Mouse (Mus musculus) midbrain, embryonic 12.5 days (tissue): ENCODE results near the gene Frmd4a. TPM values are rescaled to one million over a fixed set of nuclear protein-coding genes. Genes with fewer than 3 reads are reported as not detected.

ENCODE experiments used
- ATAC-seq: fragments of 200-750 bp; cut with Nextera tagmentation; 2 replicates; pipeline ENCODE4 v1.8.0; 2017; ENCODE audit warnings: low read depth, moderate TSS enrichment, moderate library complexity; ENCODE audit not compliant: low FRiP score
- H3K27ac ChIP-seq: fragments of 300-500 bp; sonication (generic); replicated peaks from 2 replicates; pipeline ENCODE4 v1.5.1; 2016; ENCODE audit warnings: mild to moderate bottlenecking
- H3K27me3 ChIP-seq: fragments of 300-500 bp; sonication (generic); 2 replicates; pipeline ENCODE4 v1.6.1; 2016; ENCODE audit warnings: mild to moderate bottlenecking
- H3K36me3 ChIP-seq: fragments of 300-500 bp; sonication (generic); 2 replicates; pipeline ENCODE4 v1.6.1; 2016
- H3K4me1 ChIP-seq: fragments of 300-500 bp; sonication (generic); 2 replicates; pipeline ENCODE4 v1.6.1; 2016
- H3K4me2 ChIP-seq: fragments of 300-500 bp; sonication (generic); replicated peaks from 2 replicates; pipeline ENCODE4 v1.6.1; 2016; ENCODE audit warnings: mild to moderate bottlenecking, moderate library complexity
- H3K4me3 ChIP-seq: fragments of 300-500 bp; sonication (generic); 2 replicates; pipeline ENCODE4 v1.5.1; 2016; ENCODE audit warnings: mild to moderate bottlenecking
- H3K9ac ChIP-seq: fragments of 300-500 bp; sonication (generic); replicated peaks from 2 replicates; pipeline ENCODE4 v1.6.1; 2016; ENCODE audit warnings: mild to moderate bottlenecking, moderate library complexity
- H3K9me3 ChIP-seq: fragments of 300-500 bp; sonication (generic); 2 replicates; pipeline ENCODE4 v1.6.1; 2016; ENCODE audit warnings: mild to moderate bottlenecking
- WGBS: fragments of 180-500 bp; shearing (Covaris S2); methylation state at CpG from one replicate; pipeline ENCODE4 v1.1.7; 2016; 5-methylcytosine and 5-hydroxymethylcytosine counted together
- polyA plus RNA-seq: library from polyadenylated mRNA; unstranded; fragments of >200 nt; fragmentation: Nextera tagmentation; extraction: Ambion mirVana; gene quantifications from 2 replicates; pipeline ENCODE4 v1.2.1, GENCODE M21; 2016

Frmd4a gene
- polyA plus RNA-seq, 1 experiment from 2014 or later, result 56.3 TPM

DNA sequence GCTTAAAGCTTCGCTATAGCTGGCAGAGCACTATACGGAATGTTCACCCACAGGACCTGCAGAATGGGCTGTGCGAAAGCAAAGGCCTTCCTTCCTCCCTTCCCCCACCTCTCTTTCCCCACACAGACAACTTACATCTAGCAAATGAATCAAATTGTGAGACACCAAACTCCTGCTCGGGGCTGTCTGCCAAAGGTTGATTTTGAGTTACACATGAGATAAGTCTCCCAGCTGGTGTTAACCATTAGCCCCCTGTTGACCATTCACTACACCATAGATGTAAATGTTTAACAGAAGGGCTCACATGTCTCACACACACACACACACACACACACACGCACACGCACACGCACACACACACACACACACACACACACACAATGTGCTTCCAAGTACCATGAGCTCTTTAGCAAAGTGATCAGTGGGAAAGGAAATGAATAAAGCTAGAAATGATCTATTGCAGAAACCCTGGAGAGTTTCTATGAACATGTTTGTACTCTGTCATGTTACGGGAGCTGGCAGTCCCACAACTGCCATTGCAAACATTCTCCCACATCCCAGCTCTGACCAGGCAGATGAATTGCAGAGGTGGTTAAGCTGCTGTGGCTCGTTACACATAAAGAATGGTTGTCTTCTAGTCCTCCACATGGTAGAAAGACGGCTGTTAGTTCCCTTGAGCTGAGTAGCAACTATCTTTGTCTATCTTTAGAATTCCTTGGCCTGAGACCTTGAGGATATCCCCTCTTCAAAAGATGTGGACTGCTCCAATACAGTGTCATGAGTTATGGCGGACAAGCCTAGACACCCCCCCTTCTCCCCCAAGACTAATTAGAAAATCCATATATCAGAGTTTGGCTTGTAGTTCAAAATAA lies 492.9 kb downstream of the Frmd4a start:
- Histone ChIP-seq H3K4me3 (no peak overlapping the region), H3K9ac (no peak overlapping the region), H3K36me3 (peaks cover 24% of the 10 kb centered on the region; the same call in 1 of the 2 replicates), H3K27ac (no peak overlapping the region), H3K27me3 (no peaks in the 10 kb centered on the region), H3K4me2 (no peak overlapping the region), H3K9me3 (no peaks in the 10 kb centered on the region), H3K4me1 (peaks cover 8% of the 10 kb centered on the region)
- WGBS, result 77% methylated on average over 11 of the region's 11 CpGs
- no peak for ATAC-seq

DNA sequence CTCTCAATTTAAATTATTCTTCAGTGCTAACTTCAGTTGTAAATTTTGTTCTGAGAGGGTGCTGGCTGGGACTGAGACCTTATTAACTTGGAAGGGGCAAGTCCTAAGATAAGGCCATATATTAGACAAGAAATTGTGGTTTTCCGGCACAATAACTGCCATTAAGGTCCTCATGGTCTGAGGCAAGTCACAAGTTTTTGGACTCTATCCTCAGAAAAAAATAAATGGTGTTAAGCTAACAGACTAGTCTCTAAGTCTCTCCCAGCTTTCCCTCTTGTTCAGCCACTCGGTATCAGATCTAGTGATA lies 493.5 kb downstream of the Frmd4a start:
- Histone ChIP-seq H3K27ac (no peak overlapping the region), H3K9me3 (no peaks in the 10 kb centered on the region), H3K4me3 (no peak overlapping the region), H3K4me2 (no peak overlapping the region), H3K36me3 (peaks cover 21% of the 10 kb centered on the region; the same call in 1 of the 2 replicates), H3K27me3 (no peaks in the 10 kb centered on the region), H3K9ac (no peak overlapping the region), H3K4me1 (peaks cover 8% of the 10 kb centered on the region)
- ATAC-seq, result no peak
- 98% methylated on average over 2 of the region's 2 CpGs for whole genome bisulfite sequencing

DNA sequence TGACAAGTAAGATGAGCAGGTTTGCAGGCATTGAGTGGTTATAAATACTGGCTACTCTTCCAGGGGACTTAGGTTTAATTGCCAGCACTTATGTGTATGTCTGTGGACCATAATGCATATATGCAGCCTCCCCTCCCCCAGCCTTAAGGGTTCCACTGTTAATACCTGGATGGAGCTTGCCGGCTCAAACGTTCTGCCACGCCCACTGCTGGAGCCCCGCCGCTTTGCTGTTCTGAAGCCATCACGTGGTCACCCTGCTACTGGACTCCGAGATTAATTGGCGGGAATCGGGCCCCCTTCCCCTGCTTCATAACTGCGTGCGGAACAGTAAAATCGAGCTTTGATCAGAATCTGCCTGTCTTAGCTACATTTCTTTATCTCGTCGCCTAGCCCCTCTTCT lies 495.1 kb downstream of the Frmd4a start:
- ATAC-seq, result no peak
- 0 out of 2 replicates have a peak, but pooled peaks cover 12% of the 10 kb centered on the region for H3K36me3 ChIP-seq
- no peaks in the 10 kb centered on the region for H3K27me3 ChIP-seq
- no peak overlapping the region for H3K9ac ChIP-seq
- no peaks in the 10 kb centered on the region for H3K9me3 ChIP-seq
- H3K4me1 ChIP-seq, result peaks cover 22% of the 10 kb centered on the region
- WGBS, result 54% methylated on average over 14 of the region's 14 CpGs
- H3K4me2 ChIP-seq, result no peak overlapping the region
- H3K4me3 ChIP-seq, result no peak overlapping the region
- H3K27ac ChIP-seq, result 0 out of 2 replicates have a peak overlapping the region, but pooled peaks have one; percentile 8

DNA sequence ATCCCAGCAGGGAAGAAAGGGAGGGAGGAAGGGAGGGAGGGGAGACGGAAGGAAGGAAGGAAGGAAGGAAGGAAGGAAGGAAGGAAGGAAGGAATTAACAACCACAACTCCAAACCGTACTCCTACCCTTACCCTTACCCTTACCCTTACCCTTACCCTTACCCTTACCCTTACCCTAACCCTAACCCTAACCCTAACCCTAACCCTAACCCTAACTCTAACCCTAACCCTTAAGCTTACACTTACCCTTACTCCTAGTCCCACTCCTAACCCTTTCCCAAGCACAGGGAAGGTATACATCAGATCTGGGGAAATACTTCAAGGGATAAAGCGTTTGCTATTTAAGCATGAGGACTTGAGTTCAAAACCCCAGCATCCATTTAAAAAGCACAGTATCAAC lies 498.4 kb downstream of the Frmd4a start:
- 0 out of 2 replicates have a peak, but pooled peaks cover 8% of the 10 kb centered on the region for H3K36me3 ChIP-seq
- no peak overlapping the region for H3K4me3 ChIP-seq
- H3K27me3 ChIP-seq, result no peaks in the 10 kb centered on the region
- no peak for ATAC-seq
- no peak overlapping the region for H3K27ac ChIP-seq
- 95% methylated on average over 3 of the region's 3 CpGs for WGBS
- H3K9ac ChIP-seq, result no peak overlapping the region
- H3K4me2 ChIP-seq, result no peak overlapping the region
- H3K9me3 ChIP-seq, result no peaks in the 10 kb centered on the region
- H3K4me1 ChIP-seq, result peaks cover 26% of the 10 kb centered on the region

DNA sequence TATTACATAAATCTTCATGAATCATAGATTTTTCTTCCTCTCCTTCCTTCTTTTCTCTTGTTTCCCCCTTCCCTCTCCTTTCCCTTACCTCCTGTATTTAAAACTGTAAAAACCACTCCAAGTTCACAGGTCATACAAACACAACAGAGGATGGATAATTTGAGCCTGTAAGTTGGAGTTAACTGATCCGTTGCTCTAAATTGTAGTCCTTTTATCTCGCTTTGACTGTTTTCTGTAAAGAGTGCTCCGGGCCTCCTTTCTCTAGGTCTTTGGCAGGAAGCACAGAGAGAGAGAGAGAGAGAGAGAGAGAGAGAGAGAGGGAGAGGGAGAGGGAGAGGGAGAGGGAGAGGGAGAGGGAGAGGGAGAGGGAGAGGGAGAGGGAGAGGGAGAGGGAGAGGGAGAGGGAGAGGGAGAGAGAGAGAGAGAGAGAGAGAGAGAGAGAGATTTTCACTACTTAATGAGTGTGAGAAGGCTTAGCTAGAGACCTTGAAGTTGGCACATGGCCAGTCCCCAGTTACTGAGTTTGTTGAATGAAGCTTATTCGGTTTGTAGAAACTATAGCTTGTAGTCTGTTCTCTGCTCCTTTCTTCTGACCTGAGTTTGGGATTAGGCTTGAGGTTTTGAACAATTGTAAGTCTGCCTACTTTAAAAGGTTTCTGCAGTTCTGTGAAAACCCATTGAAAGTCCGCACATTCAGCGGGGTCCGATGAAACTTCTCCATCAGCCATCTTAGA lies 499.5 kb downstream of the Frmd4a start:
- no peak overlapping the region for H3K4me3 ChIP-seq
- no peak overlapping the region for H3K9ac ChIP-seq
- peak; percentile 28; the same call in 1 of the 2 replicates for ATAC-seq
- WGBS, result 43% methylated on average over 7 of the region's 7 CpGs
- no peaks in the 10 kb centered on the region for H3K9me3 ChIP-seq
- no peak overlapping the region for H3K4me2 ChIP-seq
- H3K27ac ChIP-seq, result peak overlapping the region; percentile 74
- 0 out of 2 replicates have a peak, but pooled peaks cover 15% of the 10 kb centered on the region for H3K36me3 ChIP-seq
- H3K27me3 ChIP-seq, result no peaks in the 10 kb centered on the region
- H3K4me1 ChIP-seq, result peaks cover 26% of the 10 kb centered on the region

DNA sequence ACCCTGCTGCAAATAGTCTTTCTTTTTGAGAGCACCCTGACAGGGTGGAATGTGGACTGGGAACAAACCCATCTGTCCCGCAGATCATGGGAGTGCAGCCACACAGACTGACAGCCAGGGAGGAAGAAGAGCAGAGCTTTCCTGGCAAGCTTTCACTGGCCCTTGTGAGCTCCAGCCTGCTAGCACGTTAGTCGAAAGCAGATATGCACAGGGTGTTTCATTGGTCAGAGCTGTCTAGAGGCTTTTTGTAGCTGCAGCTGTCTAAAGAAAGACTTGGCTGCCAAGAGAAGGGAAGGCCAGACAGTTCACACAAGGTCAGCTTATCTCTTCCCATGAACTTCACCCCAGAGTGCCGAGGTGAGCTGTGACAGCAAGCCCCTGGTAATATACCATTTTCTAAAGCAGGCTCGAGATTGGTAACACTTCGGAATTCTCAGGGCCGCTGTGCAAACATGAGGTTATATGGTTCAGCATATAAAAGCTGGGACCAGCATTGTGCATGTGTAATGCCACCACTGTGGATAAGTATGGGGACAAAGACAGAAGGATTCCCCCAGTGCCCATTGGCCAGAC lies 500.1 kb downstream of the Frmd4a start:
- Histone ChIP-seq H3K4me3 (no peak overlapping the region), H3K4me2 (no peak overlapping the region), H3K27ac (peak overlapping the region; percentile 74), H3K9ac (no peak overlapping the region), H3K36me3 (0 out of 2 replicates have a peak, but pooled peaks cover 15% of the 10 kb centered on the region), H3K27me3 (no peaks in the 10 kb centered on the region), H3K4me1 (peaks cover 23% of the 10 kb centered on the region), H3K9me3 (no peaks in the 10 kb centered on the region)
- peak; percentile 76 for ATAC-seq
- 42% methylated on average over 7 of the region's 7 CpGs for WGBS

DNA sequence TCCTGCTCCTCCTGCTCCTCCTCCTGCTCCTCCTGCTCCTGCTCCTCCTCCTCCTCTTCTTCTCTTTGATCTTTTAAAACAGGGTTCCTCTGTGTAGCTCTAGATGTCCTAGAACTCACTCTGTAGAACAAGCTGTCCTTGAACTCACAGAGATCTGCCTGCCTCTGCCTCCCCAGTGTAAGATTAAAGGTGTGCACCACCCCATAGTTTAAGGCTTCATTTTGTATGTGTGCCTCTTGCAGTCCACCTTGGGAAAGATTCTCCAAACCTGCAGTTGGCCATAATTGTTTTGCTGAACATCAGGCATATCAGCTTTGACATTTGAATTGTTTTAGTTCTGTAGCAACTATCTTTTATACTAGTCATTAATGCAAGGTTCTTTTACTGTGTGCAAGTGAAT lies 501.0 kb downstream of the Frmd4a start:
- Histone ChIP-seq H3K9me3 (no peaks in the 10 kb centered on the region), H3K9ac (no peak overlapping the region), H3K4me2 (no peak overlapping the region), H3K36me3 (0 out of 2 replicates have a peak, but pooled peaks cover 15% of the 10 kb centered on the region), H3K27me3 (no peaks in the 10 kb centered on the region), H3K4me1 (peaks cover 21% of the 10 kb centered on the region), H3K4me3 (no peak overlapping the region), H3K27ac (no peak overlapping the region)
- ATAC-seq, result no peak

DNA sequence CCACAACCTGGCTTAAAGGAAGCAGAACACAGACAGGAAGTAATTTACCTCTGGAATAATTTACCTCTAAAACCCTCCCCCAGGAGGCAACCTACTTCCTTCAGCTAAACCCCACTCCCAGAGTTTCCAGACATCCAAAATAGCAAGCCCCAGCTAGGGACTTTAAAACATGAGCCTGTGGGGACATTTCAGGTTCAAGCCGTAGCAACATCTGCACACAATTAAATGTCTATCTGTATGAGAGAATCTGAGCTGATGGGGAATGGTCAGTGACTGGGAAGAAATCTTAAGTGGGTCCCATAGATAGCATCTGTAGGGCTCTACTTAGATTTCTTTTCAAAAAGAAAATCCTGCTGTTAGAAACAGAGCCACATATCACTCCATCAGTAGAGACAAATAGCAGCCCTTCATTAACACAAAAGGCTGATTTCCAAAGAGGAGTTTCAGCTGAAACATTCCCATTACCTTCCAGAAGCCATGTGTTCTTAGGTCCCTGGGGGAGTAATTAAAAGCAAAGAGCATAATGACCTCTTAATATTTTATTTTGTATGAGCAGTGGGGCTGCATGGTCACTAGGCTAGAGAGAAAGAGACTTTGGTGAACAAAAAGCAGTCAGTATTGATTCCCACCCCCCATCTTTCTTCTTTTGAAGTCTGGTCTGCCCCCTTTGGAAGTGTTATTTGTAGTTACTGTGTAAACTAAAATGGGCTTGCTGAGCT lies 505.4 kb downstream of the Frmd4a start:
- H3K4me3 ChIP-seq, result no peak overlapping the region
- WGBS, result 48% methylated on average over 1 of the region's 1 CpGs
- H3K27ac ChIP-seq, result peak overlapping the region; percentile 61
- H3K36me3 ChIP-seq, result 0 out of 2 replicates have a peak, but pooled peaks cover 13% of the 10 kb centered on the region
- no peaks in the 10 kb centered on the region for H3K9me3 ChIP-seq
- H3K4me2 ChIP-seq, result no peak overlapping the region
- H3K9ac ChIP-seq, result no peak overlapping the region
- no peaks in the 10 kb centered on the region for H3K27me3 ChIP-seq
- ATAC-seq, result peak; percentile 23; the same call in 1 of the 2 replicates
- peaks cover 4% of the 10 kb centered on the region; the same call in 1 of the 2 replicates for H3K4me1 ChIP-seq

DNA sequence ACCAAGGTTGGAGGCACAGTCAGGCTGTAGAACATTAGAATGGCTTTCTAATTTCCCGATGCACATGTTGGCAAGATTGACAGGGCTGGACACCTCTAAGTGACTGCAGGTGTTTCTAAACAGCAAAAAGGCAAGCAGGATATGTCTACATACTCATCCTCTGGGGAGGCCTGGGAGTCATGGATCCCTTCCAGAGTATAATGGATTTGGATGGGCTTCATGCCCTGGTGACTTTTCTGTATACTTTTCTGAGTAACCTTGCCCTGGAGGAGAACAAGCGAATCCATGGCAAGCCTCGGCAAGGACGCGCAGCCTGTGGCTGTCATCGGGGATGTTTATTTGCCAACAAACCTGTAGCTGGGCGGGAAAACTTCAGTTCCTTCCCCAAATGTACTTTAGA lies 509.6 kb downstream of the Frmd4a start:
- peaks cover 24% of the 10 kb centered on the region for H3K36me3 ChIP-seq
- ATAC-seq, result no peak
- 65% methylated on average over 7 of the region's 7 CpGs for WGBS
- no peak overlapping the region for H3K27ac ChIP-seq
- H3K27me3 ChIP-seq, result no peaks in the 10 kb centered on the region
- no peak overlapping the region for H3K4me3 ChIP-seq
- no peak overlapping the region for H3K9ac ChIP-seq
- H3K9me3 ChIP-seq, result no peaks in the 10 kb centered on the region
- peaks cover 18% of the 10 kb centered on the region for H3K4me1 ChIP-seq
- H3K4me2 ChIP-seq, result no peak overlapping the region

DNA sequence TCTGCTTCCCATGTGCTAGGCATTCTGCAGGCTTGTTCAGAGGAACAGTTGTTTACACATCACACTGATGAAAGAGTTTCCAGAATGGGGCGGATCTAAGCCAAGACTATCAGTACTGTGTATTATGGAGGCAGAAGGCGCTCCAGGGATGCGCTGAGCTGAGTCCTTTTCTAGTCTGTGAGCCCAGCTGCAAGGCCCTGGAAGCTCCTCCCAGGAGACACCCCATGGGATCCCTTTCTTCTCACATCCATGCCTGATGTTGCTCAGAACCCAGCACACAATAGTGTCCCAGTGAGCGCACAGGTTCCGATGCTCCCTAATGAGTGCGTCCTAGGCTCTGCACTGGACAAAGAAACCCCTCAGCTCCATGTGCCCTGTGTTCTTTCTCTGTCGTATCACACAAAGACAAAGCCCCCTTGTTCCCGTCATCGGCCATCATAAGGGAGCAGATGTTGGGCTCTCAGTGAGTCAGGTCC lies 511.8 kb downstream of the Frmd4a start:
- Histone ChIP-seq H3K36me3 (peaks cover 37% of the 10 kb centered on the region), H3K27ac (peak overlapping the region; percentile 65), H3K9me3 (no peaks in the 10 kb centered on the region), H3K4me1 (peaks cover 15% of the 10 kb centered on the region), H3K4me3 (no peak overlapping the region), H3K4me2 (no peak overlapping the region), H3K27me3 (no peaks in the 10 kb centered on the region), H3K9ac (no peak overlapping the region)
- 48% methylated on average over 9 of the region's 9 CpGs for WGBS
- peak; percentile 79 for ATAC-seq

DNA sequence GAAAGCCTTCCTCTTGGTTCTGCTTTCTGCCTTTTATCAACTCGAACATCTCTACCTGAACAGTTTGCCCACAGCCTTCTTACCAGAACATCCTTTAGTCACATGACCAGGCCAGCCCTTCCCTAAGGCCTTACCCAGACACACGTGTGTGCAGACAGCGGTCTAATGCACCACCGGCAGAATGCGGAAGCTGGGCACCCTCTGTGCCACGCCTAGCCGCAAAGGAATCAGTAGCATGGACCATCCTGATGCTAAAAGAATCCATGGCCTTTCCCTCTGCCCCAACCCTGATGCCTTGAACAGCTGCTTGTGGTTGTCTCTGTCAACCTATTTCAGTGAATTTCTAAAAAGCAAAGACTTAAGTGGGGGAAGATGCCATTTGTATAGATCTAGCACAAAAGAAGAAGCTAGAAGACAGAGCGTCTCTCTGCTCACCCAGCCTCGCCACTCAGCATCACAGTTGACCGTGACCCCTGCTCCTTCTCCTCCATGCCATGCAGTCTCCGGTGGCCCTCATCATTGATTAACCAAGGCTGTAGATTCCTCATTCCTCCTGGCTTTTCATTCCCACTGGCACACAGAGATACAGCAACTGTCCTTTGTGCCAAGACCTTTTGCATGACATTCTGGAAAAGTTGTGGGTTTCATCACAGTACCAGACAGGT lies 514.1 kb downstream of the Frmd4a start:
- Histone ChIP-seq H3K36me3 (peaks cover 61% of the 10 kb centered on the region), H3K27ac (no peak overlapping the region), H3K4me1 (peaks cover 15% of the 10 kb centered on the region), H3K27me3 (no peaks in the 10 kb centered on the region), H3K4me3 (no peak overlapping the region), H3K9me3 (no peaks in the 10 kb centered on the region), H3K9ac (no peak overlapping the region), H3K4me2 (no peak overlapping the region)
- ATAC-seq, result no peak
- WGBS, result 93% methylated on average over 11 of the region's 11 CpGs
